16 mouse cellular contexts compared by ENCODE assay signal in the genomic region with DNA sequence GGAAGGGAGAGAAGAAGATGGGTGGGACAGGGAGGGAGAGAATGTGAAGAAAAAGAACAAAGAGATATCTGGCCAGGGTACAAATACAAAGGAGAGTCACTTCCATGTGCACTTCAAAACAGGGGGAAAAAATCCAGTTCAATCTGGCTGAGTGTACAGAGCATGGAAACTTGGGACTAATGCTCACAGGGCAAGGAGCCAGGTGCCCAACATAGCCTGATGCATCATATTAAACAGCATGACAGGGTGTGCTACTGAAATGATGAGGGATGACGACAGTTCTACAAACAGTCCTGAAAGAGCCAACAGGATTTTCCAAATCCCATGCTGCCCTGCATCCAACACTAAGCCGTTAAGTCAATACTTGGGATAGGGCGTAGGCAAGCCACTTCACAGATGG. TPM values are rescaled to one million over a fixed set of nuclear protein-coding genes. Genes with fewer than 3 reads are reported as not detected.
DNase-seq lines count a peak whose midpoint lies in the region; ATAC-seq and TF ChIP-seq lines count a peak whose summit lies in the region.
"Had no signal": no experiment of that assay in that cellular context is flagged by ENCODE, and none has a peak within 500 bp of the region (broad histone marks: within the 10 kb centered on the region; RNA-seq: fewer than 3 reads in every experiment).

No protein-coding gene starts in this region.

- no peak for TF ChIP-seq EP300 in heart, adult 2 months (IDR thresholded peaks at IDR 0.05; ENCODE audit: insufficient read depth, low read depth, low read length)

- H3K4me1 ChIP-seq in heart, adult 2 months (ENCODE audit: control insufficient read depth, insufficient read depth, low read length): no peaks in the 10 kb centered on the region; the same call in none of the 2 replicates
- peaks cover 38% of the 10 kb centered on the region for H3K4me1 ChIP-seq in heart, embryonic 10.5 days
- H3K4me1 ChIP-seq in midbrain, embryonic 14.5 days (ENCODE audit: control insufficient read depth, insufficient read depth, low read length): peaks cover 11% of the 10 kb centered on the region
- peaks cover 5% of the 10 kb centered on the region for H3K4me1 ChIP-seq in midbrain, embryonic 11.5 days (ENCODE audit: control insufficient read depth, insufficient read depth, low read length)
- H3K4me1 ChIP-seq in forebrain, postnatal 0 days (ENCODE audit: insufficient read depth): peaks cover 12% of the 10 kb centered on the region; the same call in 1 of the 2 replicates
- no peaks in the 10 kb centered on the region for H3K4me1 ChIP-seq in liver, embryonic 11.5 days (replicated peaks; ENCODE audit: control insufficient read depth, insufficient read depth, low read length)
- H3K4me1 ChIP-seq: limb, embryonic 12.5 days had no signal

- peaks cover 7% of the 10 kb centered on the region for H3K79me2 ChIP-seq in heart, adult 2 months (replicated peaks; ENCODE audit: control insufficient read depth, insufficient read depth, low read length)

- H3K36me3 ChIP-seq in heart, adult 2 months (ENCODE audit: control insufficient read depth, insufficient read depth, low read length): peaks cover 9% of the 10 kb centered on the region
- H3K36me3 ChIP-seq in heart, embryonic 10.5 days: peaks cover 10% of the 10 kb centered on the region
- H3K36me3 ChIP-seq in midbrain, embryonic 14.5 days (ENCODE audit: control insufficient read depth, insufficient read depth, low read length): no peaks in the 10 kb centered on the region
- H3K36me3 ChIP-seq in midbrain, embryonic 11.5 days (ENCODE audit: control insufficient read depth, insufficient read depth, low read length): peaks cover 2% of the 10 kb centered on the region; the same call in 1 of the 2 replicates
- H3K36me3 ChIP-seq in forebrain, postnatal 0 days (ENCODE audit: insufficient read depth): no peaks in the 10 kb centered on the region; the same call in 1 of the 2 replicates
- H3K36me3 ChIP-seq in liver, embryonic 11.5 days (ENCODE audit: control insufficient read depth, insufficient read depth, low read length): no peaks in the 10 kb centered on the region
- H3K36me3 ChIP-seq: limb, embryonic 12.5 days had no signal

- 57% methylated on average over 3 of the region's 3 CpGs for WGBS in heart, adult 2 months
- 85% methylated on average over 3 of the region's 3 CpGs for WGBS in heart, embryonic 10.5 days
- 85% methylated on average over 3 of the region's 3 CpGs for WGBS in midbrain, embryonic 14.5 days
- 88% methylated on average over 3 of the region's 3 CpGs for WGBS in midbrain, embryonic 11.5 days
- 57% methylated on average over 3 of the region's 3 CpGs for WGBS in forebrain, postnatal 0 days
- 91% methylated on average over 3 of the region's 3 CpGs for WGBS in liver, embryonic 11.5 days

- H3K9me3 ChIP-seq in heart, embryonic 10.5 days: no peaks in the 10 kb centered on the region
- no peaks in the 10 kb centered on the region for H3K9me3 ChIP-seq in midbrain, embryonic 14.5 days (ENCODE audit: control insufficient read depth, low read length)
- H3K9me3 ChIP-seq in midbrain, embryonic 11.5 days (ENCODE audit: control insufficient read depth, low read length): no peaks in the 10 kb centered on the region
- H3K9me3 ChIP-seq in forebrain, postnatal 0 days (ENCODE audit: low read length): no peaks in the 10 kb centered on the region
- H3K9me3 ChIP-seq in liver, embryonic 11.5 days (ENCODE audit: control insufficient read depth, low read length): no peaks in the 10 kb centered on the region
- H3K9me3 ChIP-seq: embryonic facial prominence, embryonic 12.5 days; kidney, embryonic 15.5 days; limb, embryonic 12.5 days; midbrain, embryonic 10.5 days had no signal

- H3K9ac ChIP-seq in heart, adult 2 months (ENCODE audit: low read depth, low read length): no peak overlapping the region
- no peak overlapping the region for H3K9ac ChIP-seq in midbrain, embryonic 14.5 days (replicated peaks; ENCODE audit: low read length)
- H3K9ac ChIP-seq in midbrain, embryonic 11.5 days (ENCODE audit: low read length): no peak overlapping the region
- no peak overlapping the region for H3K9ac ChIP-seq in forebrain, postnatal 0 days
- H3K9ac ChIP-seq in liver, embryonic 11.5 days (ENCODE audit: low read depth, low read length): no peak overlapping the region
- H3K9ac ChIP-seq: embryonic facial prominence, embryonic 12.5 days; kidney, embryonic 15.5 days; limb, embryonic 12.5 days had no signal

- no peak for ATAC-seq in midbrain, embryonic 14.5 days (ENCODE audit: low FRiP score, low TSS enrichment)
- ATAC-seq in midbrain, embryonic 11.5 days (ENCODE audit: low FRiP score): no peak
- no peak for ATAC-seq in forebrain, postnatal 0 days
- ATAC-seq in liver, embryonic 11.5 days (replicated peaks; ENCODE audit: low FRiP score): no peak
- ATAC-seq: CD4-positive, CD25-positive, alpha-beta regulatory T cell, adult 4 months; inflammation-experienced regulatory T-cells, adult 6 months had no signal

- H3K4me3 ChIP-seq in heart, adult 2 months: no peak overlapping the region
- no peak overlapping the region for H3K4me3 ChIP-seq in heart, embryonic 10.5 days
- no peak overlapping the region for H3K4me3 ChIP-seq in midbrain, embryonic 14.5 days (replicated peaks; ENCODE audit: low read depth, low read length)
- H3K4me3 ChIP-seq in midbrain, embryonic 11.5 days (ENCODE audit: low read depth, low read length): no peak overlapping the region
- no peak overlapping the region for H3K4me3 ChIP-seq in forebrain, postnatal 0 days (ENCODE audit: low read depth, low read length)
- no peak overlapping the region for H3K4me3 ChIP-seq in liver, embryonic 11.5 days (ENCODE audit: low read depth, low read length)
- H3K4me3 ChIP-seq: embryonic facial prominence, embryonic 12.5 days; kidney, embryonic 15.5 days; limb, embryonic 12.5 days; midbrain, embryonic 10.5 days had no signal

- H3K27me3 ChIP-seq in heart, adult 2 months (ENCODE audit: control insufficient read depth, insufficient read depth, low read length): no peaks in the 10 kb centered on the region
- H3K27me3 ChIP-seq in heart, embryonic 10.5 days (ENCODE audit: insufficient read depth, poor library complexity, severe bottlenecking): no peaks in the 10 kb centered on the region
- H3K27me3 ChIP-seq in midbrain, embryonic 14.5 days (ENCODE audit: control insufficient read depth, insufficient read depth, low read length): no peaks in the 10 kb centered on the region
- H3K27me3 ChIP-seq in midbrain, embryonic 11.5 days (ENCODE audit: control insufficient read depth, insufficient read depth, low read length): no peaks in the 10 kb centered on the region
- no peaks in the 10 kb centered on the region for H3K27me3 ChIP-seq in forebrain, postnatal 0 days (ENCODE audit: insufficient read depth, low read length)
- H3K27me3 ChIP-seq in liver, embryonic 11.5 days (replicated peaks; ENCODE audit: control insufficient read depth, insufficient read depth, low read length): no peaks in the 10 kb centered on the region
- H3K27me3 ChIP-seq: embryonic facial prominence, embryonic 12.5 days; kidney, embryonic 15.5 days; limb, embryonic 12.5 days had no signal

- intact Hi-C loops in heart, adult 2 months (cut with DNase I): no loop called here

- no peak for TF ChIP-seq POLR2A in heart, adult 2 months (IDR thresholded peaks at IDR 0.05; ENCODE audit: insufficient read depth, low read depth, low read length)

- H3K4me2 ChIP-seq in midbrain, embryonic 14.5 days (ENCODE audit: low read length): no peak overlapping the region
- H3K4me2 ChIP-seq in midbrain, embryonic 11.5 days: no peak overlapping the region
- no peak overlapping the region for H3K4me2 ChIP-seq in forebrain, postnatal 0 days (ENCODE audit: low read depth)
- H3K4me2 ChIP-seq in liver, embryonic 11.5 days: no peak overlapping the region
- H3K4me2 ChIP-seq: embryonic facial prominence, embryonic 12.5 days; kidney, embryonic 15.5 days; limb, embryonic 12.5 days had no signal

- peak in 1 of 2 experiments; percentile 53 for DNase-seq in heart, adult 2 months
- DNase-seq in heart, embryonic 10.5 days (ENCODE audit: low spot score): no peak
- peak; percentile 8 for DNase-seq in midbrain, embryonic 14.5 days
- no peak for DNase-seq in midbrain, embryonic 11.5 days (ENCODE audit: low spot score, missing footprints)
- peak; percentile 38 to 40 for DNase-seq in cerebellum, postnatal 14 days
- peak; percentile 77 for DNase-seq in heart, postnatal 4 days
- DNase-seq in forebrain, postnatal 0 days: no peak
- no peak for DNase-seq in liver, embryonic 11.5 days (ENCODE audit: low spot score)
- DNase-seq: adrenal gland, postnatal 14 days; thymus, postnatal 14 days had no signal

- H3K27ac ChIP-seq in heart, adult 2 months: peak overlapping the region; percentile 71
- H3K27ac ChIP-seq in heart, embryonic 10.5 days: no peak overlapping the region
- H3K27ac ChIP-seq in midbrain, embryonic 14.5 days (replicated peaks; ENCODE audit: low read depth, low read length): no peak overlapping the region
- H3K27ac ChIP-seq in midbrain, embryonic 11.5 days (ENCODE audit: low read depth, low read length): no peak overlapping the region
- H3K27ac ChIP-seq in forebrain, postnatal 0 days (ENCODE audit: low read depth, low read length): no peak overlapping the region
- H3K27ac ChIP-seq in liver, embryonic 11.5 days (ENCODE audit: low read depth, low read length): no peak overlapping the region
- H3K27ac ChIP-seq: embryonic facial prominence, embryonic 12.5 days; kidney, embryonic 15.5 days; limb, embryonic 12.5 days; midbrain, embryonic 10.5 days had no signal

- TF ChIP-seq CTCF in heart, adult 2 months (IDR thresholded peaks at IDR 0.05): no peak
- no peak for TF ChIP-seq CTCF in forebrain, postnatal 0 days (IDR thresholded peaks at IDR 0.05; ENCODE audit: low read depth)

RNA-seq across cellular contexts. Expression of gene Ppp1r12b, which starts 5.8 kb away (rescaled TPM):
- total RNA-seq in heart, adult 2 months (2021): 100 to 1,000 TPM; 150 to 161 TPM
- polyA plus RNA-seq in heart, adult 2 months (2012; rRNA removed): 55.4 and 84.2 TPM in 2 replicates
- 15.2 and 24.5 TPM in 2 replicates for polyA plus RNA-seq in heart, embryonic 10.5 days (2016; fragmentation: Nextera tagmentation; extraction: Ambion mirVana)
- polyA plus RNA-seq in midbrain, embryonic 14.5 days (2014; fragmentation: Nextera tagmentation; extraction: Ambion mirVana): 10.5 and 14.5 TPM in 2 replicates
- polyA plus RNA-seq in midbrain, embryonic 11.5 days (2014; fragmentation: Nextera tagmentation; extraction: Ambion mirVana): 7.5 and 9.2 TPM in 2 replicates
- total RNA-seq in heart, postnatal 4 days (2021): 100 to 1,000 TPM; 118 to 124 TPM
- total RNA-seq in forebrain, postnatal 0 days (2014; rRNA removed): 35.1 and 39.9 TPM in 2 replicates
- 8.3 and 12.4 TPM in 2 replicates for polyA plus RNA-seq in forebrain, postnatal 0 days (2015; fragmentation: Nextera tagmentation; extraction: Ambion mirVana)
- polyA plus RNA-seq in liver, embryonic 11.5 days (2014; fragmentation: Nextera tagmentation; extraction: Ambion mirVana): 3.2 and 4.4 TPM in 2 replicates

RNA-seq across cellular contexts. Expression of gene Ube2t, which starts 12.4 kb away (rescaled TPM):
- total RNA-seq in heart, adult 2 months (2021): 1 to 10 TPM; 5.9 TPM
- 3.0 and 3.2 TPM in 2 replicates for polyA plus RNA-seq in heart, adult 2 months (2012; rRNA removed)
- polyA plus RNA-seq in heart, embryonic 10.5 days (2016; fragmentation: Nextera tagmentation; extraction: Ambion mirVana): 49.3 and 51.9 TPM in 2 replicates
- polyA plus RNA-seq in midbrain, embryonic 14.5 days (2014; fragmentation: Nextera tagmentation; extraction: Ambion mirVana): 9.0 and 11.7 TPM in 2 replicates
- polyA plus RNA-seq in midbrain, embryonic 11.5 days (2014; fragmentation: Nextera tagmentation; extraction: Ambion mirVana): 48.2 and 54.0 TPM in 2 replicates
- total RNA-seq in heart, postnatal 4 days (2021): 10 to 100 TPM; 22.6 to 24.2 TPM
- total RNA-seq in forebrain, postnatal 0 days (2014; rRNA removed): 5.7 and 5.8 TPM in 2 replicates
- polyA plus RNA-seq in forebrain, postnatal 0 days (2015; fragmentation: Nextera tagmentation; extraction: Ambion mirVana): 8.7 and 9.0 TPM in 2 replicates
- polyA plus RNA-seq in liver, embryonic 11.5 days (2014; fragmentation: Nextera tagmentation; extraction: Ambion mirVana): 55.7 and 60.0 TPM in 2 replicates

Comparison
In these comparisons a context has a peak if more than half of its experiments do, and no peak if none do; other contexts are left out.
1. DNase-seq: peak in midbrain, embryonic 14.5 days (single experiment), cerebellum, postnatal 14 days (2 of 2) and heart, postnatal 4 days (single experiment); none in heart, embryonic 10.5 days (single experiment), midbrain, embryonic 11.5 days (single experiment), forebrain, postnatal 0 days (single experiment) and liver, embryonic 11.5 days (single experiment).